Mouse (Mus musculus): ENCODE measurements around the gene Tead3.

- TF ChIP-seq CTCF (IDR thresholded peaks at IDR 0.05; ENCODE audit: extremely low read depth, insufficient read depth, low read length) (no peak), POLR2A (IDR thresholded peaks at IDR 0.05; ENCODE audit: extremely low read depth, insufficient read depth, low read length) (no peak)
Observed at GRCm38 (mm10) chr17:28310831-28311230, 39.8 kb downstream of the Tead3 start.
